Mouse (Mus musculus) C2C12 (cell line): Measurements from ENCODE around the gene Wdr83os. TPM values are rescaled to one million over a fixed set of nuclear protein-coding genes. Genes with fewer than 3 reads are reported as not detected.
"Not testable (repeated sequence)": the region's sequence is repeated elsewhere in the genome, so short reads cannot be mapped to it uniquely, and the experiment has no call there.

ENCODE experiments used
- H3K27me3 ChIP-seq: one replicate; pipeline ENCODE4 v1.6.1; 2011; ENCODE audit not compliant: control insufficient read depth, insufficient read depth, insufficient read length
- H3K36me3 ChIP-seq: one replicate; pipeline ENCODE4 v1.6.1; 2011; ENCODE audit not compliant: control insufficient read depth, insufficient read depth
- H3K4me3 ChIP-seq: one replicate; pipeline ENCODE4 v1.5.1; 2011; ENCODE audit warnings: mild to moderate bottlenecking, control low read depth; ENCODE audit not compliant: poor library complexity, insufficient read depth, severe bottlenecking
- H3K79me2 ChIP-seq: one replicate; pipeline ENCODE4 v1.6.1; 2011; ENCODE audit not compliant: control insufficient read depth, insufficient read depth
- H3K79me3 ChIP-seq: one replicate; pipeline ENCODE4 v1.6.1; 2011; ENCODE audit warnings: low read depth, control low read depth
- H3ac ChIP-seq: one replicate; pipeline ENCODE3; 2011; ENCODE audit warnings: low read depth; ENCODE audit not compliant: control insufficient read depth, insufficient read length
- CEBPB ChIP-seq: IDR thresholded peaks from one replicate; pipeline ENCODE4 v1.6.1; 2011; ENCODE audit warnings: low read depth, mild to moderate bottlenecking, control low read depth, moderate library complexity
- CTCF ChIP-seq: IDR thresholded peaks from one replicate; pipeline ENCODE4 v1.5.1; 2011; ENCODE audit not compliant: control insufficient read depth, insufficient read depth, insufficient read length
- FOSL1 ChIP-seq: IDR thresholded peaks from one replicate; pipeline ENCODE4 v1.8.0; 2011; ENCODE audit warnings: mild to moderate bottlenecking, low read length; ENCODE audit not compliant: poor library complexity, insufficient read depth, severe bottlenecking
- MAX ChIP-seq: IDR thresholded peaks from one replicate; pipeline ENCODE4 v1.6.1; 2011; ENCODE audit warnings: mild to moderate bottlenecking, control low read depth
- MYOD1 ChIP-seq: IDR thresholded peaks from one replicate; pipeline ENCODE4 v1.6.1; 2011; ENCODE audit warnings: low read depth; ENCODE audit not compliant: control insufficient read depth, insufficient read length
- MYOG ChIP-seq: IDR thresholded peaks from one replicate; pipeline ENCODE4 v1.6.1; 2011; ENCODE audit not compliant: control insufficient read depth, insufficient read length; ENCODE audit errors: extremely low read depth
- USF1 ChIP-seq: IDR thresholded peaks from one replicate; pipeline ENCODE4 v1.6.1; 2011; ENCODE audit warnings: low read depth, mild to moderate bottlenecking, control low read depth, moderate library complexity
- microRNA-seq: library from miRNA; unstranded; fragments of <30 nt; microRNA quantifications from one replicate; pipeline ENCODE4, GENCODE M21; 2019; ENCODE audit warnings: borderline microRNAs expressed
- polyA plus RNA-seq: library from polyadenylated mRNA; unstranded; fragments of >200 nt; fragmentation: generic; extraction: Trizol; gene quantifications from one replicate; pipeline ENCODE4 v1.2.1, GENCODE M21; 2012; ENCODE audit warnings: missing spikeins

The Wdr83os gene
- polyA plus RNA-seq, 1 experiment = 152 TPM

GRCm38 (mm10) chr8:85115501-85115900 lies 35.0 kb downstream of the Wdr83os start:
- Histone ChIP-seq H3K79me2 (no peaks in the 10 kb centered on the region), H3K79me3 (no peaks in the 10 kb centered on the region), H3ac (no peak overlapping the region), H3K4me3 (no peak overlapping the region), H3K36me3 (no peaks in the 10 kb centered on the region), H3K27me3 (no peaks in the 10 kb centered on the region)
- TF ChIP-seq MYOD1 (no peak), FOSL1 (no peak), CTCF (no peak), MAX (no peak), CEBPB (no peak), USF1 (no peak), MYOG (no peak)

GRCm38 (mm10) chr8:85116984-85117383 lies 36.4 kb downstream of the Wdr83os start:
- H3ac ChIP-seq = no peak overlapping the region
- no peaks in the 10 kb centered on the region for H3K36me3 ChIP-seq
- TF ChIP-seq MYOG (no peak), USF1 (no peak), MYOD1 (no peak), CTCF (no peak), MAX (no peak), FOSL1 (no peak), CEBPB (no peak)
- no peak overlapping the region for H3K4me3 ChIP-seq
- H3K79me2 ChIP-seq = no peaks in the 10 kb centered on the region
- no peaks in the 10 kb centered on the region for H3K79me3 ChIP-seq
- H3K27me3 ChIP-seq = no peaks in the 10 kb centered on the region

- no peaks in the 10 kb centered on the region for H3K36me3 ChIP-seq
- H3K27me3 ChIP-seq = no peaks in the 10 kb centered on the region
- H3ac ChIP-seq = peak overlapping the region; percentile 70
- H3K4me3 ChIP-seq = no peak overlapping the region
- no peaks in the 10 kb centered on the region for H3K79me2 ChIP-seq
- TF ChIP-seq FOSL1 = no peak
- TF ChIP-seq MAX = no peak
- TF ChIP-seq CEBPB = no peak
- no peak for TF ChIP-seq USF1
- no peak for TF ChIP-seq MYOD1
- TF ChIP-seq MYOG = no peak
- no peak for TF ChIP-seq CTCF
- H3K79me3 ChIP-seq = no peaks in the 10 kb centered on the region
Measured at GRCm38 (mm10) chr8:85119052-85119981, 38.8 kb downstream of the Wdr83os start.

GRCm38 (mm10) chr8:85120251-85120650 lies 39.7 kb downstream of the Wdr83os start:
- H3K79me2 ChIP-seq, H3K4me3 ChIP-seq, H3K36me3 ChIP-seq, H3K79me3 ChIP-seq, H3ac ChIP-seq, H3K27me3 ChIP-seq: not testable (repeated sequence)

- Histone ChIP-seq H3ac (no peak within 1 kb of the TSS), H3K4me3 (no peak within 1 kb of the TSS), H3K27me3 (no peaks in the 10 kb centered on the region), H3K79me2 (no peaks in the 10 kb centered on the region), H3K79me3 (no peaks in the 10 kb centered on the region), H3K36me3 (no peaks in the 10 kb centered on the region)
- TF ChIP-seq MAX (no peak), CTCF (no peak), USF1 (no peak), FOSL1 (no peak), MYOD1 (no peak), MYOG (no peak), CEBPB (no peak)
Measured at GRCm38 (mm10) chr8:85122995-85123394, 42.5 kb downstream of the Wdr83os start, which contains the start of gene Zfp791. Gene Zfp791, minus strand, starts transcription at chr8:85123095.

GRCm38 (mm10) chr8:85123691-85124090 lies 43.2 kb downstream of the Wdr83os start:
- H3K27me3 ChIP-seq = no peaks in the 10 kb centered on the region
- no peak overlapping the region for H3ac ChIP-seq
- no peaks in the 10 kb centered on the region for H3K36me3 ChIP-seq
- no peak overlapping the region for H3K4me3 ChIP-seq
- TF ChIP-seq MAX (no peak), MYOD1 (no peak), CTCF (no peak)
- no peaks in the 10 kb centered on the region for H3K79me3 ChIP-seq
- H3K79me2 ChIP-seq = no peaks in the 10 kb centered on the region

Small RNAs within 50 kb of the gene (microRNA-seq; reads per million reads assigned to microRNA genes)
- gene Gm23388 (not detected), gene Mir7070 (1.8 reads per million, percentile 38 among the genes with 10 or more reads in this experiment)

Other genes with a start within 250 kb of the Wdr83os start
- gene Gadd45gip1, start 249.2 kb upstream of the Wdr83os start, polyA plus RNA-seq = 32.5 TPM
- 68.3 TPM for gene Rad23a, start 240.1 kb upstream of the Wdr83os start, polyA plus RNA-seq
- gene Calr, start 233.8 kb upstream of the Wdr83os start, polyA plus RNA-seq = 687 TPM
- 104 TPM for gene Farsa, start 223.8 kb upstream of the Wdr83os start, polyA plus RNA-seq
- 8.5 TPM for gene Syce2, start 208.6 kb upstream of the Wdr83os start, polyA plus RNA-seq
- gene Gcdh, start 186.8 kb upstream of the Wdr83os start, polyA plus RNA-seq = 11.4 TPM
- gene Klf1, start 178.8 kb upstream of the Wdr83os start, polyA plus RNA-seq = 0.09 TPM
- 9.0 TPM for gene Dnase2a, start 172.2 kb upstream of the Wdr83os start, polyA plus RNA-seq
- not detected for gene Mast1, start 143.4 kb upstream of the Wdr83os start, polyA plus RNA-seq
- gene Rtbdn, start 133.7 kb upstream of the Wdr83os start, polyA plus RNA-seq = 0.05 TPM
- gene Gm49661, start 111.3 kb upstream of the Wdr83os start, polyA plus RNA-seq = not detected
- gene Prdx2, start 111.2 kb upstream of the Wdr83os start, polyA plus RNA-seq = 609 TPM
- gene Rnaseh2a, start 111.0 kb upstream of the Wdr83os start, polyA plus RNA-seq = 145 TPM
- 158 TPM for gene Junb, start 102.0 kb upstream of the Wdr83os start, polyA plus RNA-seq
- gene Hook2, start 90.1 kb upstream of the Wdr83os start, polyA plus RNA-seq = 7.0 TPM
- 0.04 TPM for gene Best2, start 66.2 kb upstream of the Wdr83os start, polyA plus RNA-seq
- 253 TPM for gene Asna1, start 55.5 kb upstream of the Wdr83os start, polyA plus RNA-seq
- gene Trir, start 53.9 kb upstream of the Wdr83os start, polyA plus RNA-seq = 321 TPM
- gene Tnpo2, start 43.8 kb upstream of the Wdr83os start, polyA plus RNA-seq = 52.0 TPM
- 20.0 TPM for gene Fbxw9, start 20.7 kb upstream of the Wdr83os start, polyA plus RNA-seq
- gene Gm5741, start 12.8 kb upstream of the Wdr83os start, polyA plus RNA-seq = not detected
- 123 TPM for gene Dhps, start 9.0 kb upstream of the Wdr83os start, polyA plus RNA-seq
- 25.0 TPM for gene Wdr83, start 566 bp downstream of the Wdr83os start, polyA plus RNA-seq
- gene Man2b1, start 2.5 kb downstream of the Wdr83os start, polyA plus RNA-seq = 9.8 TPM
- gene Zfp791, start 42.4 kb downstream of the Wdr83os start, polyA plus RNA-seq = 0.07 TPM
- gene Cks1brt, start 71.2 kb downstream of the Wdr83os start, polyA plus RNA-seq = not detected
- not detected for gene Olfr371, start 145.2 kb downstream of the Wdr83os start, polyA plus RNA-seq
- gene Orc6, start 218.9 kb downstream of the Wdr83os start, polyA plus RNA-seq = 41.6 TPM
- gene Vps35, start 219.1 kb downstream of the Wdr83os start, polyA plus RNA-seq = 38.8 TPM